Mouse (Mus musculus) gastrocnemius, adult 18-20 months (tissue): ENCODE measurements around the gene Pip4k2a. TPM values are rescaled to one million over a fixed set of nuclear protein-coding genes. Genes with fewer than 3 reads are reported as not detected.

Experiments
- DNase-seq: peaks from one replicate; pipeline ENCODE4 v3.0.0; 2021; ENCODE audit warnings: low spot score
- total RNA-seq, 2 experiments: library from RNA; stranded (reverse); gene quantifications; 2 replicates each; pipeline ENCODE4 v1.2.3; 2021

Gene Pip4k2a
- total RNA-seq, 2 experiments from 2014 or later, result 2.6 to 2.7 TPM

- no peak for DNase-seq
Observed at GRCm38 (mm10) chr2:18797776-18798175, 200.2 kb downstream of the Pip4k2a start.

GRCm38 (mm10) chr2:18794261-18794660, 203.7 kb downstream of the Pip4k2a start:
- no peak for DNase-seq

Other genes starting within 250 kb of the Pip4k2a start
- gene 4930426L09Rik, start 217 bp upstream of the Pip4k2a start, total RNA-seq, result not detected
- not detected for gene Armc3, start 201.2 kb upstream of the Pip4k2a start, total RNA-seq